Mouse (Mus musculus) brain, adult 10 weeks (tissue): ENCODE results near the gene Lmna. TPM values are rescaled to one million over a fixed set of nuclear protein-coding genes. Genes with fewer than 3 reads are reported as not detected.

Experiments used
- polyA plus RNA-seq: library from polyadenylated mRNA; stranded (reverse); fragments of 350-450 nt; fragmentation: Illumina TruSeq; extraction: RNeasy Lipid Tissue Mini Kit (QIAGEN cat#74804); gene quantifications from one replicate; pipeline ENCODE4 v1.2.3, GENCODE M21; 2015; ENCODE audit warnings: low read depth, low replicate concordance

Lmna gene
- polyA plus RNA-seq: 42.8 TPM

DNA sequence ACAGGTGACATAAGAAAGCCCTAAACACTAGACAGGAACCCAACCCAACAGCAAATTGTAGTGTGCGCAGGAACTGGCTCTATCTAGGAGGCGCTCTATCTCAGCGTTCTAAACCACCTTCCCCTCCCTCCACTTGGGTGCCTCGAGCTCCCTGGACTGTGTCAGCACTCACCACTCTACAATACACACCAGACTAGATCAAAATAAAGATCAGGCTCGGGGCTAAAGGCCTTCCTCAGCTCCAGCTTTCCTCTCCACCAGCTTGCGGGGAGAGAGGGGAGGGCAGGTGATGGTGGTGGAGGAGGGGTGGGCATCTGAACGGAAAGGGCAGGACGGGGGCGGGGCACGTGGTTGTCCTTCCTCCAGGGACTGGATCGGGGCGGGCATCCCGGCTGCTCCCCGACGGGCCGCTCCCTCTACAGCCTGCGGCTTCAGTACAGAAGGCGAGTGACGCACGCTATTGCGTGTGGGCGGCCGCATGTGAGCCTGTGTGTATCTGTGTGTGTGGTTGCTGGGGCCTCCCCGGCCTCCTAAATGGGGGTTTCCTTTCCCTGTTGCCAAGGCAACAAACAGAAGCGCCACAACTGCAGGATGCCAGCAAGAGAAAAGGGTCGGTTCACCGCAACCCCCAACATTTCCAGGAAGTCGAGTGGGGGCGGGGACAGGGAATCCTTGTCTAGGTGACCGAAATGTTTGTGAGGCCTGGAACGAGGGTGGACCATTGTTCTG, at the start of gene Lmna:
Lmna (minus strand) TSS at position 265 of the 729 bp plus-strand sequence.

DNA sequence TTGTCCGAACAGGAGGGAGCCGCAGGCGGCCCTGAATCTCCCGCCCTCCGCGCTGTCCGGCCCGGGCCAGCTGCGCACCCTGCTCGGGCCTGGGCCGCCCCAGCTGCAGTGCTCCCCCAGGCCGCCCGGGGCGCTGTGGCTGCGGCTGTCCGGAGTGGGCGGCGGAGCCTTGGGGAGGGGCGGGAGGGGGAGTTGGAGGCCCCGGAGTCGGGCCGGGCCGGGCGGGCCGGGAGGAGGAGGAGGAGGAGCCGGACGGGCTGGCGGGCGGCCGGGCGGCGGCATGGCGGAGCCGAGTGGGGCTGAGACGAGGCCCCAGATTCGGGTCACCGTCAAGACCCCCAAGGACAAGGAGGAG, 43.7 kb upstream of the Lmna start, which contains the start of gene Ubqln4:
Ubqln4 (plus strand) TSS at position 234 of the 355 bp plus-strand sequence.

DNA sequence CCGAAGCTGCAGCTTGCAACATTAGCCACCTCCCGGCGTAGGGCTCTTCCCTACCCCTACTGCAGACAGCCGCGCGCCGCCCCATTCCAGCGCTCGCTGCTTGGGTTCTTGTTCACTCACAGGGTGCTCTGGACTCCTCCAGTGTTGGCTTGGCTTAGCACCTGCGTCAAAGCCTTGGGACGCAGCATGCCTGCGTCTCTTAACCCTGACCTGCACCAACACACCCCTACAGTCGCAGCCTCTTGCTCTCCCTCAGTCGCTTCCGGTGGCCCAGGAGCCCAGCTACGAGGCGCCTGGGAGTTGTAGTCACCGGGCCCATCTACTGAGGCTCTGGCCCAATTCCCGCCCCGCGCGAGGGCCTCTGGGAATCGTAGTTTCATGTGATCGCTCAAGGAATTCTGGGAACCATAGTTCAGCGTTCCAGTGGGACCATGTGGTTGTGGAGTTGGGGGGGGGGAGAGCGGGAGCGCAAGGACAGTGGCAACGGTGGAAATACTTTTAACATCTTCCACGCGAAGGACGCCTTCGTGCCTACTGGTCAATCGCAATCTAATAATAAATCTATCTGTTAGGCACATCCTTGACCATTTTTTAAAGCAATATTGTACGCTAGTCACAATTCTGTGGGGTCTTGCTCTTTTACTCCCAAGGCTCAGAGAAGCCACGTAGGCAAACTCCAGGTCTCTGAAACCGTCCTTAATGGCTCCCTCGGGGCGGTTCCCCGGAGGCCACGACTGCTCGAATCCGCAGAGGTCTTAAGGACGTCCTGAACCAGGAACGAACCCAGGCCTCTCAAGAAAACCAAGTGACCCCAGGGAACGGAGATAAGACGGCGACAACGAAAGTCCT, 43.1 kb upstream of the Lmna start, which contains the start of gene Lamtor2:
Lamtor2 (minus strand) TSS at position 399 of the 849 bp plus-strand sequence.

DNA sequence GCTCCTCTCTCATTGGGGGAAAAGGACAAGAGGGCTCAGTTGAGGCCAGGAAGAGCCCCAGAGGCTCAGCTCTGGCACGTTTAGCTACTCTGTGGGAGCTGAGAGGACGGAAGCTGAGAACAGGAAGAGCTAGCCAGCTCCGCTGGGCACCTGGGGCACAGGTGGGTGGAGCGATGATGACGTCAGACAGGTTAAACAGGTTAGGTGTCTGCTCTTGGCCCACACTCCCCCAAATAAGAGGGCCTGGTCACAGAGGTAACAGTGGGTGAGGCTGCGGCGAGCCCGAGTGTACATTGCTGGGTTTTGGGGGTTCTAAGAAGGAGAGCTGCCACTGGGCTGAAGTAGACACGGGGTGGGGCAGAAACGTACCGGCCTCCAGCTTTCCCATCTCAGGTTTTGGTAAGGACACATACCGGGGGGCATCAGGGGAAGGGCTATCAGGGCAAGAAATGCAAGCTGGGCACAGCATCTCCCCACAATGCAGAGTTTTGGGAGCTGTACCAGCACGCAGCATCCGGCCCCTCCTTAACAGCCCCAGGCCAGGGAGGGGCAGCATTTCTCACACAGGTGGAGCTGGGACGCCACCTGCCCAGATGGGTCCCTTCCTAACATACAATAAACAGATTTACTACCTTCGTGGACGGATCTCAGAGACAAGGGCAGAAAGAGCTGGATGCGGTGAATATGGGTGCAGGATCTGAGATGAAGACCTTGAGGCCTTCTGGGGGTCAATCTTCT, 38.6 kb upstream of the Lmna start, which contains the start of gene Rab25:
Rab25 (minus strand) TSS at position 121 of the 738 bp plus-strand sequence.

DNA sequence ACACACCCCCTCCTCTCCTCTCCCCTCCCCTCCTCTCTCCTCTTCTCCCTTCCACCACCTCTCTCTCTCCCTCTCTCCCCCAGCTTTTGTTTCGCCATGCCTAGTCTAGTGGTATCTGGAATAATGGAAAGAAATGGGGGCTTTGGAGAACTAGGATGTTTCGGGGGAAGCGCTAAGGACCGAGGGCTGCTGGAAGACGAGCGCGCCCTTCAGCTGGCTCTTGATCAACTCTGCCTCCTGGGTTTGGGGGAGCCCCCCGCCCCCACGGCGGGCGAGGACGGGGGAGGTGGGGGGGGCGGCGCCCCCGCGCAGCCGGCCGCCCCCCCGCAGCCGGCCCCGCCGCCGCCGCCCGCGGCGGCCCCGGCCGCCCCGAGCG, 22.5 kb upstream of the Lmna start, which contains the start of gene Mex3a:
Mex3a (plus strand) TSS at position 97 of the 376 bp plus-strand sequence.

DNA sequence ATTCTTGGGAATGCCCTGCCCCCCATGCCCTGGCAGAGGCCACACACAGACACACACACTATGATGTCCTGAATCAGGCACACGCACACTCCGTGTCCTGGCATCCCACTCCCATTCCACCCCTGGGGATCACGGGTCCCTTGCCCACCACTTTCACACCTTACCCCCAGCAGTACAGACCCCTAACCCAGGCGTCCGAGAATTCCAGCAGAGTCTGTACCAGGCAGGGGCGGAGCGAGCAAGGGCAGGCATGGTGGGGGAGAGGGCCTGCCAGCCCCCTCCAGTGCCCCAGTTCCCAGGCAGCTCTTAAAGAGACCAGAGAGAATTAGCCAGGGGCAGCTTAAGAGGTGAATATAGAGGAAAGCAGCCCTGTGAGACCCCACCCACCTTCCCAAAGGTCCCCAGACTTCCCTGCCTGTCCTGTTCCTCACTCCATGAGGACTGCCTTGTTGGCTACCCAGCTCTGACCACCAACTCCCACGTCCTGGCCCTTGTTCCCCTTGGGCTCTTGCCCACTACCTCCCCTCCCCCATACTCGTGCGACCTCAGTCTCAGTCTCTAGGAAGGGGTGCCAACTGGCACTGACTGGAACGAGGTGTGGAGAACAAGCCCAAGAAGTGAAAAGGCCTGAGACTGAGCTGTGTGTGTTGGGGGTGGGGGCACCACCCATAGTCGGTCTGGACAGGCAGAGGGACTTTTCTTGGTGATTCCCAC, 48.6 kb downstream of the Lmna start, which contains the start of gene Sema4a:
Sema4a (minus strand) TSS at position 200 of the 714 bp plus-strand sequence.

Other genes with a start within 250 kb of the Lmna start
- not detected for gene Gm38392, start 222.7 kb downstream of the Lmna start, polyA plus RNA-seq
- 5.0 TPM for gene Tsacc, start 213.0 kb downstream of the Lmna start, polyA plus RNA-seq
- 201 TPM for gene Cct3, start 212.8 kb downstream of the Lmna start, polyA plus RNA-seq
- gene Glmp, start 184.9 kb downstream of the Lmna start, polyA plus RNA-seq: 103 TPM
- gene Tmem79, start 173.8 kb downstream of the Lmna start, polyA plus RNA-seq: 0.67 TPM
- gene Smg5, start 173.7 kb downstream of the Lmna start, polyA plus RNA-seq: 60.0 TPM
- gene Paqr6, start 145.4 kb downstream of the Lmna start, polyA plus RNA-seq: 14.8 TPM
- gene Bglap3, start 137.2 kb downstream of the Lmna start, polyA plus RNA-seq: 0.67 TPM
- not detected for gene Bglap2, start 131.3 kb downstream of the Lmna start, polyA plus RNA-seq
- gene Bglap, start 125.5 kb downstream of the Lmna start, polyA plus RNA-seq: not detected
- gene Pmf1, start 99.6 kb downstream of the Lmna start, polyA plus RNA-seq: 10.5 TPM
- gene Slc25a44, start 84.8 kb downstream of the Lmna start, polyA plus RNA-seq: 56.1 TPM
- gene Sema4a, start 48.8 kb downstream of the Lmna start, polyA plus RNA-seq: 41.2 TPM
- 1.5 TPM for gene Mex3a, start 22.4 kb upstream of the Lmna start, polyA plus RNA-seq
- gene Rab25, start 38.3 kb upstream of the Lmna start, polyA plus RNA-seq: not detected
- gene Lamtor2, start 43.1 kb upstream of the Lmna start, polyA plus RNA-seq: 129 TPM
- 104 TPM for gene Ubqln4, start 43.8 kb upstream of the Lmna start, polyA plus RNA-seq
- gene Ssr2, start 65.9 kb upstream of the Lmna start, polyA plus RNA-seq: 126 TPM
- gene Arhgef2, start 96.0 kb upstream of the Lmna start, polyA plus RNA-seq: 156 TPM
- not detected for gene Rxfp4, start 143.2 kb upstream of the Lmna start, polyA plus RNA-seq
- 46.0 TPM for gene Khdc4, start 175.8 kb upstream of the Lmna start, polyA plus RNA-seq
- gene Rit1, start 206.9 kb upstream of the Lmna start, polyA plus RNA-seq: 64.1 TPM